Mouse (Mus musculus) megakaryocyte-erythroid progenitor cell, adult 5 weeks (primary cell): ENCODE results near the gene Mettl3. TPM values are rescaled to one million over a fixed set of nuclear protein-coding genes. Genes with fewer than 3 reads are reported as not detected.

Source experiments
- polyA plus RNA-seq: library from polyadenylated mRNA; stranded (reverse); fragments of >175 nt; gene quantifications from 2 replicates; pipeline ENCODE4 v1.2.3, GENCODE M21; 2012

Gene Mettl3
- polyA plus RNA-seq = 12.9 and 18.7 TPM in 2 replicates

GRCm38 (mm10) chr14:52304644-52305271, at the start of gene Mettl3:
Gene Mettl3, minus strand, starts transcription at chr14:52305128.

GRCm38 (mm10) chr14:52327910-52328812, 23.2 kb upstream of the Mettl3 start, which contains the start of gene Sall2:
Gene Sall2, minus strand, starts transcription at chr14:52328762.

GRCm38 (mm10) chr14:52278932-52279746, 25.8 kb downstream of the Mettl3 start, which contains the start of the genes Tox4 and Rab2b:
Gene Tox4, plus strand, starts transcription at chr14:52279146.
Gene Rab2b, minus strand, starts transcription at chr14:52279545.

GRCm38 (mm10) chr14:52257484-52258213, 47.3 kb downstream of the Mettl3 start, which contains the start of gene Chd8:
Gene Chd8, minus strand, starts transcription at chr14:52257780.

Other genes with a start within 250 kb of the Mettl3 start
- gene Hnrnpc, start 201.1 kb downstream of the Mettl3 start, polyA plus RNA-seq = 37.0 and 52.0 TPM in 2 replicates
- gene Rpgrip1, start 194.4 kb downstream of the Mettl3 start, polyA plus RNA-seq = 2.0 and 3.0 TPM in 2 replicates
- gene Supt16, start 107.7 kb downstream of the Mettl3 start, polyA plus RNA-seq = 15.2 and 16.3 TPM in 2 replicates
- gene Chd8, start 47.3 kb downstream of the Mettl3 start, polyA plus RNA-seq = 11.4 and 14.8 TPM in 2 replicates
- gene Tox4, start 26.0 kb downstream of the Mettl3 start, polyA plus RNA-seq = 38.1 and 41.5 TPM in 2 replicates
- gene Rab2b, start 25.6 kb downstream of the Mettl3 start, polyA plus RNA-seq = 0.36 and 0.48 TPM in 2 replicates
- 1.4 and 2.2 TPM in 2 replicates for gene Sall2, start 23.6 kb upstream of the Mettl3 start, polyA plus RNA-seq
- not detected in 2 replicates for gene Olfr1513, start 51.3 kb upstream of the Mettl3 start, polyA plus RNA-seq
- not detected in 2 replicates for gene Olfr1512, start 74.0 kb upstream of the Mettl3 start, polyA plus RNA-seq
- gene Olfr1511, start 92.3 kb upstream of the Mettl3 start, polyA plus RNA-seq = not detected in 2 replicates
- gene Olfr1510, start 109.2 kb upstream of the Mettl3 start, polyA plus RNA-seq = not detected in 2 replicates
- not detected in 2 replicates for gene Olfr1509, start 137.9 kb upstream of the Mettl3 start, polyA plus RNA-seq
- 0.01 TPM in 1 of 2 replicates, not detected in the other for gene Olfr1508, start 162.4 kb upstream of the Mettl3 start, polyA plus RNA-seq
- gene Olfr1507, start 190.6 kb upstream of the Mettl3 start, polyA plus RNA-seq = not detected in 2 replicates